Mouse (Mus musculus) ES-Bruce4 (cell line): ENCODE measurements at regions not wholly inside any gene's neighbourhood (a gene's known extent, or its start where the extent isn't known, plus 50 kb on each side); places are given as distances from the start of the nearest gene placed in this dataset.

Experiments
- CTCF ChIP-seq: IDR thresholded peaks from one replicate; pipeline ENCODE4 v1.8.1; 2011; ENCODE audit warnings: low read depth, low read length
- EP300 ChIP-seq: IDR thresholded peaks from 2 replicates; pipeline ENCODE4 v1.6.1; 2011; ENCODE audit warnings: low read depth, low read length; ENCODE audit not compliant: insufficient read depth

DNA sequence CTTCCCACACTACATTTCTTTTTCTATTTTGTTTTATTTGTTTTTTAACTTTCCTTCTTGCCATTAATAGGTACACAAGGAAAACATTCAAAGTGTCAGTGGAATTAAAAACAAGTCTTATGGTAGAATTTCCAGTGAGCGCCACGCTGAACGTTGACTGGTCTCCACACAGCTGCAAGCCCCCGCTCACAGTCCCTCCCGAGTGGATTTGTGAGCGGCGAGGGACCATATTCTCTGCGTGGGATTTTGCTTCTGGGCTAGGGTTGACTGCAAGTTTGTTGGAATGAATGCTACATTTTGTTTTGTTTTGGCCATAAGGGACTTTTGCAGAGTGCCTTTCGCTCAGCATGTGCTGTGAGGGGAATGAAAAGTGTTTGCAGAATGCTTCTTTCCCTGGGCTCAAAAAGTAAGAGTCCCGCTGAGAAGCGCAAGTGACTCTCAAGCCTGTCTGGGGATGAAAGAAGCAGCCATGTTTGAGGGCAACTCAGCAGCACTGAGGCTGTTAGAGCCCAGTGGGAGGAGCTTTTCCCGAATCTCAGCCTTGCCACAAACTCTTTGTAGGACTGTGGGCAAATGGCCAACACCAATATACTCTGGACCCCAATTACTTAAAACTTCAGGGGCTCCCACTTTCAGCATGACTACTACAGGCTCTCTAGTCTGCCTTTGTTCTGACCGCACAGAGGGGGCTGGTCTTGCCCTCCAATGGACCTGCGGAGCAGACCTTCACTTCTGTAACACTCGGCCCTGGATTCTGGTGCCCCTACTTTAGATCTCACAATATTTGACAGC, 120.9 kb upstream of the Rnaseh2b start:
- TF ChIP-seq EP300 = no peak
- TF ChIP-seq CTCF = no peak
